Mouse (Mus musculus) heart, postnatal 0 days (tissue): ENCODE measurements around the gene 1110004F10Rik. TPM values are rescaled to one million over a fixed set of nuclear protein-coding genes. Genes with fewer than 3 reads are reported as not detected.

ENCODE experiments used
- ATAC-seq: fragments of 200-750 bp; cut with Nextera tagmentation; 2 replicates; pipeline ENCODE4 v1.8.0; 2017; ENCODE audit warnings: low read depth, moderate number of reproducible peaks, moderate library complexity; ENCODE audit not compliant: insufficient read depth
- DNase-seq: peaks from one replicate; pipeline ENCODE4 v3.0.0-alpha.2; 2016; ENCODE audit warnings: low spot score
- H3K27ac ChIP-seq: fragments of 300-500 bp; sonication (generic); 2 replicates; pipeline ENCODE4 v1.5.1; 2014; ENCODE audit warnings: low read depth, mild to moderate bottlenecking
- H3K27me3 ChIP-seq: fragments of 300-500 bp; sonication (generic); 2 replicates; pipeline ENCODE4 v1.6.1; 2014; ENCODE audit warnings: low read length, mixed read lengths; ENCODE audit not compliant: control insufficient read depth, insufficient read depth
- H3K36me3 ChIP-seq: fragments of 300-500 bp; sonication (generic); replicated peaks from 2 replicates; pipeline ENCODE4 v1.6.1; 2014; ENCODE audit warnings: low read length, mixed read lengths; ENCODE audit not compliant: control insufficient read depth, insufficient read depth
- H3K4me1 ChIP-seq: fragments of 300-500 bp; sonication (generic); 2 replicates; pipeline ENCODE4 v1.6.1; 2014; ENCODE audit warnings: antibody characterized with exemption; ENCODE audit not compliant: control insufficient read depth, insufficient read depth
- H3K4me2 ChIP-seq: fragments of 300-500 bp; sonication (generic); 2 replicates; pipeline ENCODE4 v1.6.1; 2014; ENCODE audit warnings: low read depth, mild to moderate bottlenecking, low read length, moderate library complexity
- H3K4me3 ChIP-seq: fragments of 300-500 bp; sonication (generic); 2 replicates; pipeline ENCODE4 v1.5.1; 2014; ENCODE audit warnings: low read depth, low read length
- H3K9ac ChIP-seq: fragments of 300-500 bp; sonication (generic); replicated peaks from 2 replicates; pipeline ENCODE4 v1.6.1; 2014; ENCODE audit warnings: low read depth, low read length, mixed read lengths
- H3K9me3 ChIP-seq: fragments of 300-500 bp; sonication (generic); replicated peaks from 2 replicates; pipeline ENCODE4 v1.6.1; 2016; ENCODE audit warnings: low read length; ENCODE audit not compliant: control insufficient read depth
- CTCF ChIP-seq: IDR thresholded peaks from 2 replicates; pipeline ENCODE4 v1.5.1; 2016; ENCODE audit warnings: antibody characterized with exemption, control low read depth, low read depth
- EP300 ChIP-seq: IDR thresholded peaks from 2 replicates; pipeline ENCODE4 v1.6.1; 2016; ENCODE audit warnings: antibody characterized with exemption, low read depth
- WGBS: fragments of 180-500 bp; shearing (Covaris S2); extraction: QIAGEN DNeasy Blood & Tissue Kit; methylation state at CpG from one replicate; pipeline ENCODE4 v1.1.7; 2014; 5-methylcytosine and 5-hydroxymethylcytosine counted together
- polyA plus RNA-seq: library from polyadenylated mRNA; unstranded; fragments of >200 nt; fragmentation: Nextera tagmentation; extraction: Ambion mirVana; gene quantifications from 2 replicates; pipeline ENCODE4 v1.2.1, GENCODE M21; 2015
- total RNA-seq: library from RNA; depleted of rRNA; stranded (reverse); fragments of >200 nt; gene quantifications from 2 replicates; pipeline ENCODE4 v1.2.3, GENCODE M21; 2014; ENCODE audit warnings: low replicate concordance

The 1110004F10Rik gene
- total and polyA plus RNA-seq, 2 experiments from 2014 or later, result 66.5 to 152 TPM

- Histone ChIP-seq H3K27me3 (no peaks in the 10 kb centered on the region), H3K9ac (no peak overlapping the region), H3K4me2 (no peak overlapping the region), H3K9me3 (no peaks in the 10 kb centered on the region), H3K27ac (no peak overlapping the region), H3K4me1 (no peaks in the 10 kb centered on the region), H3K36me3 (peaks cover 9% of the 10 kb centered on the region; the same call in 1 of the 2 replicates), H3K4me3 (no peak overlapping the region)
- WGBS, result 89% methylated on average over 4 of the region's 4 CpGs
- ATAC-seq (no peak), DNase-seq (no peak)
- TF ChIP-seq EP300, result no peak
- no peak for TF ChIP-seq CTCF
These were observed 81.5 kb downstream of the 1110004F10Rik start for GRCm38 (mm10) chr7:116120737-116121136.

- Histone ChIP-seq H3K27ac (no peak overlapping the region), H3K4me2 (no peak overlapping the region), H3K27me3 (no peaks in the 10 kb centered on the region), H3K4me1 (no peaks in the 10 kb centered on the region), H3K4me3 (no peak overlapping the region), H3K36me3 (peaks cover 9% of the 10 kb centered on the region; the same call in 1 of the 2 replicates), H3K9ac (no peak overlapping the region), H3K9me3 (no peaks in the 10 kb centered on the region)
- no peak for ATAC-seq
- no peak for DNase-seq
- WGBS, result 82% methylated on average over 11 of the region's 11 CpGs
- TF ChIP-seq CTCF (no peak), EP300 (no peak)
These were observed 82.0 kb downstream of the 1110004F10Rik start for GRCm38 (mm10) chr7:116121202-116121601.

GRCm38 (mm10) chr7:116122981-116123596 is 83.9 kb downstream of the 1110004F10Rik start:
- H3K4me3 ChIP-seq, result no peak overlapping the region
- no peaks in the 10 kb centered on the region for H3K4me1 ChIP-seq
- no peak overlapping the region for H3K27ac ChIP-seq
- H3K36me3 ChIP-seq, result peaks cover 23% of the 10 kb centered on the region; the same call in 1 of the 2 replicates
- DNase-seq, result no peak
- no peak overlapping the region for H3K4me2 ChIP-seq
- WGBS, result 69% methylated on average over 13 of the region's 13 CpGs
- no peak for TF ChIP-seq CTCF
- TF ChIP-seq EP300, result no peak
- ATAC-seq, result no peak
- no peaks in the 10 kb centered on the region for H3K27me3 ChIP-seq
- no peaks in the 10 kb centered on the region for H3K9me3 ChIP-seq
- H3K9ac ChIP-seq, result no peak overlapping the region

- Histone ChIP-seq H3K4me3 (no peak overlapping the region), H3K27me3 (no peaks in the 10 kb centered on the region), H3K4me1 (no peaks in the 10 kb centered on the region), H3K9ac (no peak overlapping the region), H3K27ac (no peak overlapping the region), H3K36me3 (peaks cover 28% of the 10 kb centered on the region; the same call in 1 of the 2 replicates), H3K9me3 (no peaks in the 10 kb centered on the region), H3K4me2 (no peak overlapping the region)
- TF ChIP-seq EP300 (no peak), CTCF (no peak)
- 74% methylated on average over 2 of the region's 2 CpGs for WGBS
- DNase-seq (no peak), ATAC-seq (no peak)
These were observed 84.4 kb downstream of the 1110004F10Rik start for GRCm38 (mm10) chr7:116123597-116123985.

GRCm38 (mm10) chr7:116124057-116124456 is 84.9 kb downstream of the 1110004F10Rik start:
- Histone ChIP-seq H3K9ac (no peak overlapping the region), H3K4me3 (no peak overlapping the region), H3K27me3 (no peaks in the 10 kb centered on the region), H3K9me3 (no peaks in the 10 kb centered on the region), H3K4me2 (no peak overlapping the region), H3K4me1 (no peaks in the 10 kb centered on the region), H3K27ac (no peak overlapping the region), H3K36me3 (peaks cover 29% of the 10 kb centered on the region; the same call in 1 of the 2 replicates)
- DNase-seq (no peak), ATAC-seq (no peak)
- no peak for TF ChIP-seq EP300
- no peak for TF ChIP-seq CTCF
- WGBS, result 91% methylated on average over 12 of the region's 12 CpGs

- no peak overlapping the region for H3K27ac ChIP-seq
These were observed 86.5 kb downstream of the 1110004F10Rik start for GRCm38 (mm10) chr7:116125671-116126070.

More at GRCm38 (mm10) chr7:116125671-116126070, 86.5 kb downstream of the 1110004F10Rik start:
- Histone ChIP-seq H3K9me3 (no peaks in the 10 kb centered on the region), H3K9ac (no peak overlapping the region), H3K36me3 (peaks cover 29% of the 10 kb centered on the region; the same call in 1 of the 2 replicates), H3K4me1 (no peaks in the 10 kb centered on the region), H3K27me3 (no peaks in the 10 kb centered on the region), H3K4me3 (no peak overlapping the region), H3K4me2 (no peak overlapping the region)
- ATAC-seq (no peak), DNase-seq (no peak)
- WGBS, result 76% methylated on average over 7 of the region's 7 CpGs
- TF ChIP-seq CTCF (no peak), EP300 (no peak)
